Mouse (Mus musculus) lung, postnatal 36 days (tissue): Measurements from ENCODE around the gene Dnase1l3.

Experiments used
- DNase-seq: peaks from one replicate; pipeline ENCODE4 v3.0.0; 2022; ENCODE audit warnings: mixed read lengths

Gene Dnase1l3

DNA sequence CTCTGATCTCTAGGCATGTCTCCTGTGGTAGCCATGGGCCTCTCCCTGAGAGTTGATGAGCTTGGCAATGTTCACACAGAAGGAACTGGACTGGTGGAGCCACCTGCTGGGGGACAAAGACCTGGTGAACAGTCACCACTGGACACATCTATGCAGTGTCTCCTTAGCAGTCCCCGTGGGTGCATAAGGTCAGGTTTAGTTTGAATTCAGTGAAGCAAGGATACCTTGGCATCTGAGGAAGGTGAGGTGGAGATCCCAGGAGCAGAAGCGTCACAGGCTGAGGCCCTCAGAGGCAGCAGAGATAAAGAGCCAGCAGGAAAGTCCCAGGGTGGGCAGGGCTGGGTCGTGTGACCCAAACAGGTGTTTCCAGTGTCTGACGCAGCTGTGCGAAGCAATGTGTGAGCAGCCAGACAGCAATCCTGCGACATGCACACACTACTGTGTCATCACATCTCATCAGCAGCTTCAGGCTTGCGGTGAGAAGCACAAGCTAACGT lies at the start of gene Dnase1l3:
Gene Dnase1l3 (minus strand): TSS at position 303 of the 497 bp plus-strand sequence.
- DNase-seq, result peak; percentile 72

DNA sequence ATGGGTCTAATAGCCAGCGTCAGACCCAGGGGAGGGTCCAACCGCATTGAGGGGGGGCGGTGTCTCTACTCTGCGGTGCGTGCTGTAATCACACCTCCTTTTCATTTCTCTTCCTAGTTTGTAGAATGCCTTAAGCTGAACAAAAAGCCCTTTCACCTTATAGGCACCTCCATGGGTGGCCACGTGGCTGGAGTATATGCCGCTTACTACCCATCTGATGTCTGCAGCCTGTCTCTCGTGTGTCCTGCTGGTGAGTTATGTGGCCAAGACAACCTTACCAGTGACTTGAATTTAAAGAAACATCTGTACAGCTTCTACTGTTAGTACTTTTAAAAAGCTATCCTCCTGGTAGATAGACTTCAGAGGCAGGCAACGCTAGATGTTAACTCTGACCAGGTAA lies 48.2 kb upstream of the Dnase1l3 start:
- no peak for DNase-seq

GRCm38 (mm10) chr14:8042120-8042519 lies 47.7 kb upstream of the Dnase1l3 start:
- DNase-seq, result no peak

DNA sequence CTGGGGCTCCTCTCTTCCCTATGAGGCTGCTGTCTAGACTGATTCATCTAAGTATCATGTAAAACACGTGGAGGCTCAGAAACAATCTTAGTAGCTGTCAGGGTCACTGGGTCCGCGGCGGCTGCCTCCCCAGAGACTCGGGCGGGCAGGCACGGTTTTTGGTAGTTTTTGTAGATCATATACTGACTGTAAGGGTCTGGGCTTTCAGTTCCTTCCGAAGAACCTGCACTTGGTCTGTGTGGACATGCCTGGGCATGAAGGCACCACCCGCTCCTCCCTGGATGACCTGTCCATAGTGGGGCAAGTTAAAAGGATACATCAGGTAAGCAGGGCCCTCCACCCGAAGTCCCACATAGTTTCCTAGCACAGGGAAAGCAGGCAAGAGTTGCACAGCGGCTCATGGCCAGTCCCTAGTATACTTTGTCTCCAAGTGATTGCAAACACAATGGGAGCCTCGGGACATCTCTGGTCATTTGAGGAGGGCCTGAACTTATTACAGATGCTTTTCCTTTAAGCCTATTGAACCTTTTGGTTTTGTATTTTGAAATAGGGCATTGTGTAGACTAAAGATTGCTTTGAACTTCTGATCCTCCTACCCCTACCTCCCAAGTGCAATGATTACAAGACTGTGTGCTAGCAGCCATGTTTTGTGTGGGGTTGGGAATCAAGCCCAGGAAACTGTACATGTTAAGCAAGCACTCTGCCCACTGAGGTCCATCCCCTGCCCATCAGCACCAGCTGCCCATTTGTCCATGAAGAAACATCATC lies 46.7 kb upstream of the Dnase1l3 start:
- DNase-seq, result no peak

DNA sequence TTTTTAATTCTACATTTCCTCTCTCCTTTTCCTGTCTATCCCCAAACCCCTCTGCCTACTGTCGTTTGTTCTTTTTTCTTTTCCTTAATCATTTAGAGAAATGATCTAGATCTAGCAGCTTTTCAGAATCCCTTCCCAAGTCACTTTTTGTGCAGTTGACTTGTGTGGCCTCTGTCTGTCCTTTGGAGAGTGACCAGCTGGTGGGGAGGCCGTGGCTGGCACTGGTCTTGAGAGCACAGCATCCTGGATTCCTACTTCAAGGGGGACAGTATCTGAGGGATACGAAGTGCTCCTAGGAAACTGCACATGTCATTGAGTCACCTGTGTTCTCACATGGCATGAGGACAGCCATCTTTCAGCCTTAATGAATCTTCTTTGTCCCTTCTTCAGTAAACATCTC lies 45.8 kb upstream of the Dnase1l3 start:
- DNase-seq, result no peak

DNA sequence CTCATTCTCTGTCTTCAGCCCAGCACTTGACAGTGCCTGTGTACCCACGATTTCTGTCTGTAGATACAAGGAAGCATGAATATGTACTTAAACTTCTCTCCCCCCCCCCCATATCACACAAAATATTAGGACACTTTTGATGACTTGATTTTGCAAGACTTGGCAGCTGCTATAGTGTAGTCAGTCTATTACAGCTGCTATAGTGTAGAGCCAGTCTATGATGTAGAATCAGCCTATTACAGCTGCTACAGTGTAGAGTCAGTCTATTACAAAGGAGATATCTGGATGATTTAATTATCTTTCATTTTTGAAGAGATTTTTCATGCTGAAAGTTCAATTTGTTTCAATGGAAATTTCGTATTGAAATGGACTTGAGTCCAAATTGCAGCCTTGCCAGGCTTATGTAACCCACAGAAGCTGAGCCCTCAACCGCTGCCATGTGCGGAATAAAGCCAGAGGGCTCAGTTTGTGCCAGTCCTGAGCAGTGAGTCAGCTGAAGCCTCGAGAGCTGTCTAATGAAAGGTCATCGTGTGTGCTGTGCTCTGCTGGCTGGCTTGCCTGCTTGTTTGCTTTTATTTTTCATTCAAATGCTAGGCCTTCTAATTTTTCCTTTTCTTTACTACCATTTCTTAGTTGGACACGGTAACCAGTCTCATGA lies 44.5 kb upstream of the Dnase1l3 start:
- peak; percentile 65 for DNase-seq

- DNase-seq, result no peak
Observed at GRCm38 (mm10) chr14:8038150-8038549, 43.8 kb upstream of the Dnase1l3 start.

GRCm38 (mm10) chr14:8036406-8036805 lies 42.0 kb upstream of the Dnase1l3 start:
- no peak for DNase-seq

DNA sequence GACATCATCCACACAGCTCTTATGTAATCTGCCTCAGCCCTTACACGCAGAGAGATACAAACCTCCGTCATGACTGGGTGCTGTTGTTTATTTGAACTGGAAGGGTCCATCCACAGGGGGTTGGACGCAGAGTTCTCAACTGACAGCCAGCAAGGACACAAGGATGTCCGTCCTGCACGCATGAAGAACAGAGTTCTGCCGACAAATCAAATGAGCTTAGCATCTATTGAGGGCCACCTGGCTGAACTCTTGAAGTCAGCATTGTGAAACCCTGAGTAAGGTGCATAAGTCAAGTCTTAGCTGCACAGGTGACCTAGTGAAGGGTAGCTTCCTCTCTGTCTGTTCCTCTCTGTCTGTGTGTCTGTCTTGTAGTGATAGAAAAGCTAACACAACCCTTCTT lies 41.6 kb upstream of the Dnase1l3 start:
- DNase-seq, result no peak

GRCm38 (mm10) chr14:8034561-8034960 lies 40.2 kb upstream of the Dnase1l3 start:
- no peak for DNase-seq

DNA sequence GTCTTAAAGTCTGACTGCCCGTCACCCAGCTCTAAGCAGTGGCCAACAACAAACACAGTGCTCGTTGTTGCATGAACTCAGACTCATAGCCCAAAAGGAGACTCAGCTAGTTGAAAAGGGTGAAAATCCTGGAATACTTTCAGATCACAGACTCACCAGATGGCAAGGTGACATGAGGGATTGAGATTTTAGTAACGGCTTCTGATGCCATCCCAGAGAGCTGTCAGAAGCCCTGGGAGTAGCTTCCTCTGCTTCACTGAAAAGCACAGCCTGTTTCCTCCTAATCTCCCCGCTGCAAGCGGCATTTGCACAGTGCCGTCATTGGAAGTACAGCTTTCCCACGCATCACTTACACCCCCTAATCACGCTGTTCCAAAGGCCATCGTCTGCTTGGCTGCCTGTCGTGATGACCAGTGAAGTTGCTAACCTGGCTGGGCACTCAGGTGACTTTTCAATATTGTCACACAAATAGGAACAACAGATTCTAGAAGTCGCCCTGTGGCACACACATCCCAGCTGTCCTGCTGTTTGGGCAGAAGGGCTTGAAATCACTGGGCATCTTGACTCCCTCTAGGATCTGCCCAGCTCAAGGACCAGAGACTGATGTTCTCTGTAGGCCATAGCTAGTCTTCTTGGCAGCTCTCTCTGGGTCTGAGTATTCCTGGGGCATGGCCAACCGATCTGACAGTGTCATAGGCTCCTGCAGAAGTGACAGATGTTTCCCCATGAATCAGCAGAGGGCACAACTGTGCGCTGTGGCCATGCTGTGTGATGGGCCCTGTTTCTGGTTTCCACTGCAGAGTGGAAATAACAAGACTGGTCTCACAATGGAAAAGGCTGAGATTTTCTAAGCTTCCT lies 37.9 kb upstream of the Dnase1l3 start:
- DNase-seq, result no peak

DNA sequence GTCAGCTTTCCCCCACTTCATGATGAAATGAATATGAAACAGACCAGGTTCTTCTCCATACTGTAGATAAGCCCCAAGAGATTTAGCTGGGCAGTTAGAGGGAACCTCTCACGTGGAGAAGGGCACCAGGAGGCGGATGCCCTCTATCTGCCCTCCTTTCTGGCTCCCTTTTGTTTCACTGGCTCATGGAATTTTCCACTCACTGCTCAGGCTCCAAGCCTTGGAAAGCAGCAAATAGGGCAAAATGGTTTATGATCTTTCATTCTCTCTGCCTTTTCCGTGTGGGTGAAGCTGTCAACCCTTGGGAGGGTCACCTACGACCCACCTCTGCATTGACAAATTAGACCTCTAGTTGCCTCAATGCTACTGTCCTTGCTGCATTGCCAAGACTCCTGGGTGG lies 36.2 kb upstream of the Dnase1l3 start:
- DNase-seq, result no peak

DNA sequence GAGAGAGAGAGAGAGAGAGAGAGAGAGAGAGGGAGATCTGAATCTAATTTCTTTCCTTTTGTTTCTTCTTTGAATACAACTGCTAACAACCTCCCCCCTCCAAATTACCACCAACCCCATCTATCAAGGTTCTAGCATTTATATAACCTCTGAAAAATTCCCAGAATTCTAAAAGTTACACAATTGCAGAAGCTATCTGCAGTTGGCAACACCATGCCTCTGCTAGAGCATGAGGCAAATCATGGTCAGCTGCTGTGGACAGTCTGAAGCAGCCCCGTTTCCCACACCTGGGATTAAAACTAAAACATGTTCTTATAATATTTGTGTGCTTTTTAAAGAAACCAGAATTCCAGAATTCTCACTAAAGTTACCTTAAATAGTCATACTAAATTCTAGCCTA lies 35.4 kb upstream of the Dnase1l3 start:
- DNase-seq, result no peak

DNA sequence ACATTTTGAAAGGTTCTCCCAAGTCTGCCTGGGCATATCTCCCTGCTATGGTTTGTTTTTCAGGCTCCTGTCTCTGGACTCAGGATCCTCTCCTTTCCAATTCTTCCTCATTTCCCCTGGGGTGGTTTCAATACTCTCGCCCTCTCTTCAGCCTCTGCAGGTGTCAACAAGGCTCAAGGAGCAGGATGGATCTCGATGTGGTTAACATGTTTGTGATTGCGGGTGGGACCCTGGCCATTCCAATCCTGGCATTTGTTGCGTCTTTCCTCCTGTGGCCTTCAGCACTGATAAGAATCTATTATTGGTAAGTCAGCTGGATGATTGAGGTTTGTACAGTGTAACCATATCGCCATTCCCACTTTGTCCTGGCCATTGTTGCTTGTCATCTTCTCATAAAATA lies 33.7 kb upstream of the Dnase1l3 start:
- no peak for DNase-seq

DNA sequence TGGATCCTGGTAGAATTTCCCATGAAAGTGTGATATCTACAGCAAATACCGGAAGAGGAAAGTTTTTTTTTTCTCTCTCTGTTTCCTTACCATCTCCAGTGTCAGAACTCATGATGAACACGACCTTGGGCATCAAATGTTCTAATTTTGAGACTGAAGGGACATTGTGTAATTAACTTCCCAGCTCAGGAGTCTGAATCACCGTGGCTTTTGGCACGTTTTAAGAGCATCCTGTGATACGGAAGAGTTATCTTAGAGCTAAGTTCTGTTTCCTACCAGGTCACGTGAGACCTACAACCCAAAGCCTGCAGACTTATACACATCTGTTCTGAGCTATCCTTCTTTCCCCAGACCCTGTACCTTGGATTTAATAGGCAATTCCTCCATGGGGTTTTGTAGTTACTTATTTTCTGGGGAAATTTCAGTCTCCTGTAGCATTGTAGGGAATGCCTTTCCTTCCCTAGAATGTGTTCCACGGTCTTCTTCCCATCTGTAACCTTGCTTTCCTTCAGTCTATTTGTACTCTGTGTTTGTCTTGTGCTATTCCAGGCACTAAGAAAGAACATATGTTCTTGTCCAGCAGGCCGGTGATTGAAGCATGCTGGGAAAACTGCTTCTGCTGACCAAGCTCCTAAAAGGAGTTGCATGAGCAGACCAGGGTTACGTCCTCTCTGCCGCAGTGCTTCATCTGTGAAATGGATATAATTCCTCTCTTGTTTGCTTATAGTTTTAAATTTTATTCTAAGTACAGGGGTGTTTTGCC lies 32.6 kb upstream of the Dnase1l3 start:
- no peak for DNase-seq

DNA sequence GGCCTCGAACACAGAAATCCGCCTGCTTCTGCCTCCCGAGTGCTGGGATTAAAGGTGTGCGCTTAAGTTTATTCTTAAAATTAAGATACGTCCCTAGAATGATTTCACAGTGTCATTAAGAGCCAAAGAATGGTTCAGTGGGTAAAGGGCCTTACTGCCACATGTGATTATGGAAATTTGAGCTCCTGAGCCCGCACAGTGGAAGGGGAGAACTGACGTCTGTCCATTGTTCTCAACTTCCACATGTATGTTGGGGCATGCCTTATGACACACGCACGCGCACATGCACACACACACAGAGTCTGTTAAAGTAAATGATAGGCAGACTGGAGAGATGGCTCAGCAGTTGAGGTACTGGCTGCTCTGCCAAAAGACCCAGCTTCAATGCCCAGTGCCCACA lies 30.6 kb upstream of the Dnase1l3 start:
- DNase-seq, result no peak

DNA sequence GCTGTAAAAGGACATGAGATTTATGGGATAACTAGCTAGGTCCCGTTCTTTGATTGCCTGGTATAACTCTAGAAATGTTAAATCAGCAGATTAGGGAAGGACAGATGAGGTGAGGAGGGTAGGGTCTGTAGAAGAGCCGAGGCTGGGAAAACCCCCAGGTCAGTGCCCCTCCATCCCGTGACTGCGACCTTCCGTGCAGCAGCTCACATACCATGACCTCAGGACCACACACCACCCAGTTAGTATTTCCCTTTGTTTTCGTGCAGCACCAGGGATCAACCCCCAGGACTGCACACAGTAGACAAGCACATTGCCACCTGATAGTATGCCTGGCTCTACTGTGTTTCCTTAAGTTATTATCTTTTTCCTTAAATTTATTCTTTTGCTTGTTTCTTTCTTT lies 30.1 kb upstream of the Dnase1l3 start:
- no peak for DNase-seq

- DNase-seq, result no peak
Observed at GRCm38 (mm10) chr14:8020546-8020945, 26.2 kb upstream of the Dnase1l3 start.

GRCm38 (mm10) chr14:8020011-8020410 lies 25.6 kb upstream of the Dnase1l3 start:
- no peak for DNase-seq

- DNase-seq, result no peak
Observed at GRCm38 (mm10) chr14:8016951-8017350, 22.6 kb upstream of the Dnase1l3 start.

DNA sequence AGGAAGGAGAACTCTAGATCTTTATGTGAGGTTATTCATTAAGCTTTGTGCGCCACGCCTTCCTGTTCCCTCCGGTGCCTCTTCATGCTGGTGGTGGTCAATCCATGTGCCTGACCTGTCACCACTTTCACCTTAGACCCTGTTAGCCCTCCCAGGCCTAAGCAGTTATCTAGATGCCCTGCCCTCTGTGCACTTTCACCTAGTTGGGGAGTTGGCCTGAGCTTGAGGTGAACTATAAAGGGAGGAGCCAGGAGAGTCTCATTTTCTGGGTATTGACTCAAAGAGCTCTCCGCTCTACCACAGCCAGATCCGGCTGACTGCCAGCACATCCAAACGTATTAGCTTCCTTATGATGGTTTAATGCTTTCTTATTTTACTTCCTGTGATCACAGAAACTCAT lies 21.9 kb upstream of the Dnase1l3 start:
- DNase-seq, result peak; percentile 33

DNA sequence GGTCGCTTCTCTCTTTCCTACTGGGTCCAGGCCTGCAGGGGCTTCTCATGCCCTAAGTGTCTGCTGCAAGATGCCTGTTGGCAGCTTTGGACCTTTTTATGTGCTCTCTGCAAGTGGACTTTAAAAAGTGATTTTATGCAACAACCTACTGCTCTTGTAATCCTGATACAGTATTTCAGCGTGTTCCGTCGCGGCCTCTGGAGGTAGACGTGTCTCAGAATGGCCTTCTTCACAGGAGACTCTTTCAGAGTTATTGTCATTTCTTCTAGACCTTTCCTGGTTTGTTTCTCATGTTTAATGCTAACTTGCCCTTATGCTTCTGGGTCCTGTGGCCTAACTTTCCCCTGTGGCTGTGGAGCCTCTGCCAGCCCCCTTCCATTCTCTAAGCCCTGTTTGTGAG lies 21.4 kb upstream of the Dnase1l3 start:
- DNase-seq, result no peak

- no peak for DNase-seq
Observed at GRCm38 (mm10) chr14:8011938-8012337, 17.6 kb upstream of the Dnase1l3 start.
